Mouse (Mus musculus) kidney, adult 2 months (tissue): ENCODE results near the gene Plk1. TPM values are rescaled to one million over a fixed set of nuclear protein-coding genes. Genes with fewer than 3 reads are reported as not detected.
A peak's percentile ranks its signal among the peaks of the same experiment; 100 is the strongest.

Experiments
- DNase-seq: peaks from one replicate; pipeline ENCODE4 v3.0.0; 2021
- H3K27ac ChIP-seq: fragments of 200-500 bp; 2 replicates; pipeline ENCODE4 v1.5.1; 2012; ENCODE audit warnings: low read depth, low read length, control low read depth, inconsistent platforms; ENCODE audit not compliant: insufficient read depth
- H3K27me3 ChIP-seq: fragments of 200-500 bp; replicated peaks from 2 replicates; pipeline ENCODE4 v1.6.1; 2012; ENCODE audit warnings: mild to moderate bottlenecking, moderate library complexity, low read length, inconsistent platforms; ENCODE audit not compliant: control insufficient read depth, insufficient read depth
- H3K36me3 ChIP-seq: fragments of 200-500 bp; 2 replicates; pipeline ENCODE4 v1.6.1; 2012; ENCODE audit warnings: mild to moderate bottlenecking, moderate library complexity, low read length, inconsistent platforms; ENCODE audit not compliant: control insufficient read depth, insufficient read depth
- H3K4me1 ChIP-seq: fragments of 200-500 bp; 2 replicates; pipeline ENCODE4 v1.6.1; 2011; ENCODE audit warnings: low read length; ENCODE audit not compliant: control insufficient read depth, insufficient read depth
- H3K4me3 ChIP-seq: fragments of 200-500 bp; 2 replicates; pipeline ENCODE4 v1.5.1; 2011; ENCODE audit warnings: mild to moderate bottlenecking, low read depth, low read length, control low read depth; ENCODE audit not compliant: insufficient read depth
- CTCF ChIP-seq: fragments of 200-500 bp; conservative IDR thresholded peaks from 2 replicates; pipeline ENCODE4 v1.5.1; 2011; ENCODE audit warnings: low read depth, mild to moderate bottlenecking, control low read depth, low read length, moderate library complexity, mixed read lengths; ENCODE audit not compliant: insufficient read depth, insufficient read length
- POLR2A ChIP-seq: fragments of 200-500 bp; IDR thresholded peaks from one replicate; pipeline ENCODE4 v1.6.1; 2011; ENCODE audit warnings: low read depth, low read length, control low read depth
- WGBS: fragments of 180-500 bp; shearing (Covaris S2); methylation state at CpG from one replicate; pipeline ENCODE4 v1.1.7; 2018; 5-methylcytosine and 5-hydroxymethylcytosine counted together
- polyA plus RNA-seq: library from polyadenylated mRNA; depleted of rRNA; stranded (reverse); fragments of >200 nt; gene quantifications from 2 replicates; pipeline ENCODE4 v1.2.3, GENCODE M21; 2012; rRNA removed

Gene Plk1
- polyA plus RNA-seq, 1 experiment, result 1.5 TPM

- Histone ChIP-seq H3K27ac (no peak overlapping the region), H3K4me3 (no peak overlapping the region), H3K36me3 (no peaks in the 10 kb centered on the region), H3K27me3 (no peaks in the 10 kb centered on the region), H3K4me1 (no peaks in the 10 kb centered on the region)
- DNase-seq, result no peak
- WGBS, result 32% methylated on average over 7 of the region's 7 CpGs
- TF ChIP-seq CTCF (no peak), POLR2A (no peak)
Measured at GRCm38 (mm10) chr7:122208276-122209021, 49.2 kb downstream of the Plk1 start.

GRCm38 (mm10) chr7:122219315-122219801, 60.1 kb downstream of the Plk1 start, which contains the start of gene Chp2:
Chp2 (plus strand) TSS chr7:122219496.
- Histone ChIP-seq H3K4me1 (no peaks in the 10 kb centered on the region), H3K27ac (no peak within 1 kb of the TSS), H3K36me3 (no peaks in the 10 kb centered on the region), H3K27me3 (no peaks in the 10 kb centered on the region), H3K4me3 (no peak within 1 kb of the TSS)
- TF ChIP-seq POLR2A (no peak), CTCF (no peak)
- DNase-seq, result peak; percentile 43
- WGBS, result 8% methylated on average over 20 of the region's 20 CpGs

Other genes starting within 250 kb of the Plk1 start
- 39.9 and 41.7 TPM in 2 replicates for gene Cog7, start 177.7 kb upstream of the Plk1 start, polyA plus RNA-seq
- gene Gga2, start 138.2 kb upstream of the Plk1 start, polyA plus RNA-seq, result 49.1 and 53.0 TPM in 2 replicates
- gene Ubfd1, start 92.3 kb upstream of the Plk1 start, polyA plus RNA-seq, result 18.9 and 19.6 TPM in 2 replicates
- 9.2 and 11.2 TPM in 2 replicates for gene Ears2, start 92.2 kb upstream of the Plk1 start, polyA plus RNA-seq
- 437 and 852 TPM in 2 replicates for gene Ndufab1, start 57.6 kb upstream of the Plk1 start, polyA plus RNA-seq
- 0.59 and 0.98 TPM in 2 replicates for gene Palb2, start 26.5 kb upstream of the Plk1 start, polyA plus RNA-seq
- gene Dctn5, start 26.4 kb upstream of the Plk1 start, polyA plus RNA-seq, result 74.9 and 77.1 TPM in 2 replicates
- gene Ern2, start 26.8 kb downstream of the Plk1 start, polyA plus RNA-seq, result 0.16 and 0.19 TPM in 2 replicates
- gene Chp2, start 60.1 kb downstream of the Plk1 start, polyA plus RNA-seq, result 1.2 and 1.6 TPM in 2 replicates
- gene Prkcb, start 129.3 kb downstream of the Plk1 start, polyA plus RNA-seq, result 2.5 and 6.1 TPM in 2 replicates